Mouse (Mus musculus) kidney, adult 9 months (tissue): ENCODE results near the gene Atp2b2.
"Not testable (repeated sequence)": the region's sequence is repeated elsewhere in the genome, so short reads cannot be mapped to it uniquely, and the experiment has no call there.

Source experiments
- DNase-seq: peaks from one replicate; pipeline ENCODE4 v3.0.0; 2022

Gene Atp2b2

DNA sequence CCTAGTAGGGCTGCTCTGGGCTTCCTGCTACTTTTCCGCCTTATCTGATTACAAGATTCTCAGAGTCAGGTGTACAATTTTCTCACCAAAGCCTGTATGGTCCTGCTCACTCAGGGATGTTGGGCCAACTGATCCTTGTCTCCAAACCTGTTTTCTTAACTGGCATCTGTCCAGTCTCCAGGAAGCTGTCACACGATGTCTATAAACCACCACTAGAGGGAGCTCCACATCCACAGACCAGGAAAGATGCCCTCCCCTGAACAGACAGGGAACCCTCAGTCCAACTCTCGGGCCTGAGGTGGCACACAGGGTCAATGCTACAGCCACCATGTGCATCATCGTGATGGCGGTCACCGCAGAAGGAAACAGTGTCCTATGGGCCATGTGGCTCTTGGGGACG is 280.8 kb downstream of the Atp2b2 start:
- peak; percentile 79 for DNase-seq

DNA sequence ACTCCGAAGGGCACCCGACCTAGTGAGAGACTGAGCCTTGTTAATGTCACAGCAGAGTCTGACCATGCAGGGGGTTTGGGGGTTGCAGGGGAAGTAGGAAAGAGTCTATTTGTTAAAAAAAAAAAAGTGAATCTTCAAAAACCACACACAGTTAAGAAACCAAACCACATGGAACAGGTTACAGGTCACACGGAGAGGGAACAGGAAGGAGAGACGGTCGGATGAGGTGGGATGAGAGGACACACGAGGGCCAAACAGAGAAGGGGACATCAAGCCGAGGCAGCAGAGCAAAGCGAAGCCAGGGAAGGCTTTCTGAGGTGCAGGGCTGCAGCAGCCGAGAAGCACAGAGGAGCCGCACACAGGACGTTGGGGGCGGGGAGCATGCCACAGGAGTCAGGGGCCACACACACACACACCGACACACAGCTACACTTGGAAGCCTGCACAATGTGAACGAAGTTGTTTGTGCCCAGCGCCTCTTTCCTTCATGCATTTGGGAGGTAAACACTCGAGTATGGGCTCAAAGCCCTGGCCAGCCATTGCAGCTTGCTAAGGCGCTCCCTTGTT is 293.2 kb downstream of the Atp2b2 start:
- no peak for DNase-seq

DNA sequence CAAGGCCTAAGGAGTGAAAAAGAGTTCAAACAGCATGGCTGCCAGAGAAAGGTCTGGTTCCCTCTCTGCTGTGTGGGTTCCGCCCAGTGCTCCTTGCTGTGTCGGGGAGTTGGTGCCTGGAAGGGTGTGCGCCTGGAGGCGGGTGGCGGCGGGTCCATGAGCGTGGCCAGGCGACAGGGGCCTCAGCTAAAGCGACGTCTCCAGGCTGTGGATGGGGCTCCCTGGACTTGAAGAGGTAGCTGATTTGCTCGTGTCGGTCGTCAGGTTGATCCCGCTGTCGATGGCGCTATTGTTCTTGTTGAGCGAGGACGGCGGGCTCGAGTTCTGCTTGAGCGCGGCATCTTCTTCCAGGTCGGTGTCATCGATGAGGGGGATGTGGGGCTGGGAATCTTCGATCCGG is 294.1 kb downstream of the Atp2b2 start:
- DNase-seq, result no peak

DNA sequence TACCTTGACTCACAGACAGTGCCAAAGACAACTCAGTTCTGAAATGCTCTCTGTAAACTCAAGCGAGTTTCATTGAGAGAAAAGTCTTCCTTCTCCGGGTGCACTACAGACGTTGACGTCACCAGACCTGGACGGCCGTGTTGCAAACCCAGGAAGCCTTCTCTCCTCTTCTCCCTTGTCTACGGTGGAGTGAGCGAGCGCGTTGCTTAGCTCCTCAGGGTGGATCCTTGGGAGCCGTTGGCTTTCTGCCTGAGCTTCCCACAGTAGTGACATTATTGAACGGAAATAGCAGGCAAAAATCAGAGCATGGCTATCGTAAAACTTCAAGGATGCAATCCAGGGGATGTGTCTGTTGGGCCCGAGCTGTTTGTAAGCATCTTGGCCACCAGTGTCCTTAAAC is 295.1 kb downstream of the Atp2b2 start:
- no peak for DNase-seq

DNA sequence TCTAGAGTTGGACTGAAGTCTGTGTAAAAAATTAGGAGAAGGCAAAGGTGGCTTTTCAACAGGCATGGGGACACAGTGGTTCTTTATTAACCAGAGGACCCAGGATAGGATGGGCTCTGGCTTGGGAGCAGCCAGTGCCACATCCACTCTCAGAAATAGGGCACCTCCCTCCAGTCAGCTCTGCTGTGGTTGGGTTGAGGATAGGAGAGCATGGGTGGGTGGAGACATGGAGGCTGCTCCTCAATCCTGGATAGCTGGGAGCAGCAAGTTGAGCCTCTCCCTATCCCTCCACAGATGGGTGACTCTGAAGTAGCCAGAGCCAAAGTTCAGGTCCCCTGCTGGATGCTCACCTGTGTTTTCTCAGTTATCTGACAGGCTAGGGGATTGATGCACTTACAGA is 297.3 kb downstream of the Atp2b2 start:
- peak; percentile 52 for DNase-seq

DNA sequence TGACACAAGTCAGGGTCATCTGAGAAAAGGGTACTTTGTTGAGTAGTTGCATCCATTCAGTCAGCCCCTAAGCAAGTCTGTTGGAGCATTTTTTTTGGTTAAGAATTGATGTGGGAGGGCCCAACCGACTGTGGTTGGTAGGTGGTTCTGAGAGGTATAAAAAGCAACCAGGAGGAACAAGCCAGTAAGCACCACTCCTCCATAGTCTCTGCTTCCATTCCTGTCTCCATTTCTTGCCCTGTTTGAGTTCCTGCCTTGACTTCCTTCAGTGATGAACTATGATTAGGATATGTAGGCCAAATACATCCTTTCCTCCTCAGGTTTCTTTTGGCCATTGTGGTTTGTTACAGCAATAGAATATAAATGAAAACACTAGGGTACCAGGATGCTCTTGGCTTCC is 299.3 kb downstream of the Atp2b2 start:
- no peak for DNase-seq

DNA sequence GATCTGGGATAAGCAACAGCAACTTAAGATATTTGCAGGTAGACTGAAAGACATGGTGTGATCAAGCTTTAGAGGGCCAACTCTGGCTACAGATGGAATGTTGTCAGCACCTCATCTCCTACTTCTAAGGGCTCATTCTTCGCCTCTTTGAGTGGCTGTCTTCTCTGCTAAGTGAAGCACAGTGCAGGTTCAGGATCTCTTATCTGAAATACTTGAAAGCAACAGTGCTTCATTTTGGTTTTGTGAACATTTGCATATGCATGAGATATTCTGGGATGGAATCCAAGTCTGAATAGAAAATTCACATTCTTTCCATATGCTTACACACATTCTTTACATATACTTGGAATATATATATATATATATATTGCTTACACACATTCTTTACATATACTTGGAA is 300.1 kb downstream of the Atp2b2 start:
- DNase-seq, result no peak

DNA sequence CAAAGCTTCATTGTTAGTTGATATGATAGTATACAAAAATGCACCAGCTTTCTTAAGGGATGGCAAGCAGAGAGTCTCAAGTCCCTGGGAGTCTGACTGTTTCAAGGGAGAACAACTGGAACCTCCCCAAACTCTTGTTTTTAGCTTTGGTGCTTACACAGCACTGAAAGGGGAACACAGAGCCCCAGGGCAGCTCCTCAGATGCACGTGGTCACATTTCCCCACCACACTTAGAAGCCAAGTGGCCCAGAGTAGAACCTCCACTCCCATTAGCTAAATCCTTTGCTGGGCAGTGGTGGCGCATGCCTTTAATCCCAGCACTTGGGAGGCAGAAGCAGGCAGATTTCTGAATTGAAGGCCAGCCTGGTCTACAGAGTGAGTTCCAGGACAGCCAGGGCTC is 301.0 kb downstream of the Atp2b2 start:
- no peak for DNase-seq

DNA sequence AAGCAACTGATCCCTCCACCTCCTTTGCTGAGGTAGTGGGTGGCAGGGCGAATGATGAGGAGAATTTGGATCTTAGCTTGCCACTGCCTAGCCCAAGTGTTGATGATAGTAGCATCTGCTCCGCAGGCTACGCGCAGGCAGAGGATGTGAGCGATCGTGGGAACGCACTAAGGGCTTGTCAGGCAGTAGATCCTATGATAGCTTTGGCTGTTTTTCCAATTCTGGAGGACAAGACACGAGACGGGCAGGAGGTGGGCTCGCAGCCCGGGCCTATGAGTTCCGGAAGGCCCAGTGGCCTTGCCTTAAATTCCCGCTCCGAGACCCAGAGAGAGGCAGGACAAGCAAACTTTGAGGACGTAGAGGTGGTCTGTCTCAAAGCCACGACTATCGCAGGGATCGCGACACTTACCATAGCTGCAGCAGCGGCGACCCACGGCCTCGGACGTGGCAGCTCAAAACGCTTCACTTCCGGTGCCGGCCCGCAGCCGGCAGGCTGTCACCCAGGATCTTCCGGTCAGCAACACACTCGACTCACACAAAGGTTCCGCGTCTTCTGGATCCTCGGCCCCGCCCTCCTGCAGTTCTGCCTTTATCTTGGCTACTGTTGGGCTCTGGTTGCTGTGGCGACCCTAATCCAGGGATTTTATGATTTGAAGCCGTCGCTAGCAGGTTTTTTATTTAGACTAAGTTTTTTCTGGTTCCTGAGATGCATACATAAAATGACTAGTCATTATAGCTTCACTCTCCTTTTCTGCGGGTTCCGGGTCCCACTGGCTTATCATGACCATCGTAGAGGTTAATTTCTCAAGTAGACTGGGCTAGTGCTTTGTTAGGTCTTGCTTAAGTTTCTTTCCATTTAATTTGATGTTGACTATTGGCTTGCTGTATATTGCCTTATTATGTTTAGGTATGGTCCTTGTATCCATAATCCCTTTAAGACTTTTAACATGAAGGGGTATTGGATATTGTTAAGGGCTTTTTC is 301.9 kb downstream of the Atp2b2 start, which contains the start of gene Sec13:
TSS of gene Sec13 (minus strand) at position 508 of the 982 bp plus-strand sequence.
- DNase-seq, result peak; percentile 81

DNA sequence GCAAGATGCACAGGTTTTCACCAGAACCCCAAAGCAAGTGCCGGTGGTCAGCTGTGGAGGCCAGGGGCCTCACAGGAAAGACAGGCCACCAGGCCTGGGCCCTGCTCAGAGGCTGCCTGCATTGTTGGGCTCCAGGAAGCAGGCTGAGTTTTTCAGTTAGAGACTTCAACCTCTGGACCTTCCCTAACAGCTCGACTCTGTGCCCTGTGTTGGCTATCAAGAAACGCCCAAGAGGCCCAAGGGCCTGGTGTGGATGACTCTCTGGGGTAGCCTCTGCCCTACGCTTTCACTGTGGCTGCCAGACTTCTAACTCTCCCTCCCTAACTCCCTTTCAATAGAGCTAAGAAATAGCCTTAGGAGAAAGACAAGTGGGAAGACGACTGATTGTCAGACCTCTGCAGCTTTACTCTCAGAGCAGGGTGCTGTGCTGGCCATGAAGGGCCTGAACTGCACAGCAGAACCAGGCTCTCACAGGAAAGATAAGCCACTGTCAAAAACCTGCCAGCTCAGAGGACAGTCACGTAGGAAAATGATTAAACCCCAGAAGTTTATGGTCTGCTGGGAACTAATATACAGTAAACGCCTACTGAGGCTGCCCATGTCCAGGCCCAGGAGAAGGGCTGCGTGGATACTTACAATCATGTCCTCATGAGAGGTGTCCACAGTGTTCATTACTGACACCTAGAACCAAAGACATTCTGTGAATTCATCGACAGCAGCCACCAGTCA is 304.9 kb downstream of the Atp2b2 start:
- DNase-seq, result peak; percentile 32

DNA sequence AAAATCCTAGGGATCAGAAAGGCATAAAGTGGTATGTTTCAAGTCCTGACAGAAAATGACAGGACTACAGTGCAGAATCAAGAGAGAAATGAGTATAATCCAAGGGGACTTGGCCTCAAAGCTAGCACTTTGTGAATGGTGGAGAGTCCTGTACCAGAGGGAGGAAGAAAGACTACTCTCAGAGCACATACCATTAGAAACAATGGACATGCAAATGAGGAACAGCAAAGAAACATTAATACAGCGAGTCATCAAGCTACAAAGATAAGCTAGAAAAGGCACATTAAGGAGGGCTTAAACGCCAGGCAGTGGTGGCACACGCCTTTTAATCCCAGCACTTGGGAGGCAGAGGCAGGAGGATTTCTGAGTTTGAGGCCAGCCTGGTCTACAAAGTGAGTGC is 311.1 kb downstream of the Atp2b2 start:
- no peak for DNase-seq

DNA sequence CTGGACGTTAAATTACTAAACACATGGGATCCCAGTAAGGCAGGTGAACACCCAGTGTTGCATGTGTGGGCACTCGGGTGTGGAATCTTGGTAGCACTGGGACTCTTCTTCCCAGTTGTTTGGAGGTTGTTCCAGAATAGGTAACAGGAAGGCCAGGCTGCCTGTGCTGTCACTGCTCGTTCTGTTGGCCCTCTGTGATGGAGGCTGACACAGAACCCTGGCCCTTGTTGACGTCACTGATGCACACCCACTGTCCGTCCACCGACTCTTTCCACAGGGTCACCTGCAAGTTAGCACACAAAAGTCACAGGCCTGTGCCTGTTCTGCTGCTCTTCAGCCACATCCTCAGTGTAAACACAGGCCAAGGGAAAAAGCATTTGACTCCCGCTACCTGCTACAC is 314.2 kb downstream of the Atp2b2 start:
- DNase-seq, result no peak

DNA sequence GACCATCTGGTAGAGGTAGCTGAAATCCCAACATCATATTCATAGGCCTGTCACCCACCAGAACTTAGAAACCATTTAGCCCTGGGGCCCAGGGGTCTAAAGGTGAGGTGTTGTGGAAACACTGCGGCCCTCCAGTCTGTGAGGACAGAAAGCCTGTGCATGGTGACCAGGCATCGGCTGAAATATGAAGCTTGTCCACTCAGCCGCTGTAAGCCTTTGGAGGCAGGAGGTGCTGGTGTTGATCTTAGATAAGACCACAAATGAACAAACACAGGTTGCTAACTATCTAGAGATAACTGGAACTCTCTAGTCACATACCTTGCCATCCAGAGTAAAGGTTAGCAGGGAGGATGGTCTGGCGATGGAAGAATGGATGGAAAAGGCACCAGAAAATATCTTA is 321.4 kb downstream of the Atp2b2 start:
- DNase-seq, result no peak

DNA sequence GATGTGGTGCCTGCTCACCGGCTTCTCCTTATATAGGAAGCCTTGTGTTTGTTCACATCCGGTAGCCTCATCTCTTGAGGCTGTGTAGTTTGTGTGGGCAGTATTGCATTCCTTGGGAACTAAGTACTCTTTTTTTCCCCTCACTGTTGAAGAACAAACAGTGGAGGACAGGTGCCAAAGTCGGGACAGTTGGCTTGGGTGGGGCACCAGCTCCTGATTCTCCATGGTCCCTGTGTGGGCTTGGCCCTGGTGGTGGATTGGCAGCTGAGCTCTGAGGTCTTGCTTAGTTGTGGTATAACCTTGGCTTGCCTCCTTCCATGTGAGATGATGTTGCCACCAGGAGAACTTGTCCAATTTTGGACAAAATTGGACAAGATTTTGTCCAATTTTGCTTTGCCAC is 322.5 kb downstream of the Atp2b2 start, which contains the start of gene Ghrl:
TSS of gene Ghrl (minus strand) at position 3 of the 400 bp plus-strand sequence.
- no peak for DNase-seq

DNA sequence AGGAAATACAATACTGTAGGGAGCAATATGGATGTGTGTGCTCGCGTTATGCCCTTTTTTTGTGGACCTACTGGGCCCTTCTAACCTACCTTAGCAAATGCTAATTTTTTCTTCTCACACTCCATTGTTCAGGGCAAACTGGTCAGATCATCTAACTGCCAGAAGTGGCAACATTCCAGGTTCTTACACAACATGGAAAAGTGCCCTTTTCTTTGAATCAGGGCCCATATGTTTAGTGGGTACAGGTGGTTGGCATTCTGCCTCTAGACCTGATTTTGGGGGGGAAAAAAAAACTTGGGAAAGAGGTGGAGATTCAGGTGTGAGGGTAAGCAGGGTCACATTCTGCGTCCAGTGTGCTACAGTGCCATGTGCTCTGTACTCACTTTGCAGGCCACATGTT is 324.9 kb downstream of the Atp2b2 start:
- no peak for DNase-seq

DNA sequence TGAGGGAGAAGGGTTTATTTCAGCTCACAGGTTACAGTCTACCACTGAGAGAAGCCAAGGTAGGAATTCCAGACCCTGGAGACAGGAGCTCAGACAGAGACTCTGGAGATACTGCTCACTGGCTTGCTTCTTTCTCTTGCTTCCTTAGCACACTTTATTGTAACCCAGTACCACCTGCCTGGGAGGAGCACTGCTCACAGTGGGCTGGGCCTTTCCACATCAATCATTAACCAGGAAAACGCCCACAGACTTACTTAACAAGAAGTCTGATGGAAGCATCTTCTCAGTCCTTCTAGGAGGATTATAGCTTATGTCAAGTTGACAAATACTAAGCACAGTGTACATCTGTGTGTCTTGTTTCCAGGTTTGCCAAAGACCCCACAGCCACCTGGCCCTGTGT is 327.6 kb downstream of the Atp2b2 start:
- peak; percentile 68 for DNase-seq

DNA sequence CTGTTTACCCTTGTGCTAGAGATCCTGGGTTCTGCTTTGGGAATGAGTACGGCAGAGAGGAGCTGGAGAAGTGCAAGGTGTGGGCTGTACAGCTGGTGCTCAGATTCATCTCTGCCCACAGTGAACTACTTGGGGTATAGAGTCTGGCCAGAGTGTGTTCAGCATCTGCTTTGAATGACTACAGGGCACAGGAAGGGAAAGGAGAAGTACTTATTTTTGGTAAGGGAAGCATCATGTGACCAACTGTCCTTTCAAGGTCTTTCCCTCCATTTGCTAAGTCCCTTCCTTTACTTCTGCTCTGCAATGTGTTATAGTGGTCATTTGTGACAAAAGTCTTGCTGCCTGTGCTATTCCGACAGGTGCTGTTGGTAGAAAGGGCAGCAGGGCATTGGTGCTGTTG is 328.1 kb downstream of the Atp2b2 start:
- no peak for DNase-seq

DNA sequence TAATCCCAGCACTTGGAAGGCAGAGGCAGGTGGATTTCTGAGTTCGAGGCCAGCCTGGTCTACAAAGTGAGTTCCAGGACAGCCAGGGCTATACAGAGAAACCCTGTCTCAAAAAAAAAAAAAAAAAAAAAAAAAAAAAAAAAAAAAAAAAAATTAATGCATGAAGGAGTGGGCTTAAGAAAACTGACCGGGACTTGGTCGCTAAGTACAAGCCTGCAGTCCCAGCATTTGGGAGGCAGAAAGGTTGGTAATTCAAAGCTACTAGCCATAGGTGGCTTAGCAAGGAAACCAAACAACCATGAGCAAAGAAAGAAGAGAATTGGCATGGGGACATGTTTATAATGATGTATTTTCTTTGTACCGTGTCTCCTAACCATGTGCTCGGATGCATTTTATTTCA is 329.0 kb downstream of the Atp2b2 start:
- DNase-seq, result not testable (repeated sequence)

DNA sequence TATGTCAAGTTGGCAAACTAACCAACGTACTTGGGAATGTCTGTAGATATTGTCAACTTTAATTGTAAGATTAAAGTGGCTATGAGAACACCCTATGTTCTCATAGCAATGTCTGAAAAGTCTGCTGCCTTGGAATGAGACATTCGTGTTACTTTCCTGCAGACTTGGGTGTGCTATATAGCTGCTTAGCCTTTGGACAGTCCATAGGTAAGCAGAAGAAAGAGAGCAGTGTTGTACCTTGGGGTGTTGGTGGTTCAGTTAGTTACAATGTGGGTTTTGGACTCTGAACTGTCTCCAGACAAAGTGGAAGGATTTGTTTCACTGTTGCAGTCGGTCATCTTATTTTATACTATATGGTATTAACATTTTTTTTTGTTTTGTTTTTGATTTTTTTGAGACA is 329.7 kb downstream of the Atp2b2 start:
- DNase-seq, result no peak

DNA sequence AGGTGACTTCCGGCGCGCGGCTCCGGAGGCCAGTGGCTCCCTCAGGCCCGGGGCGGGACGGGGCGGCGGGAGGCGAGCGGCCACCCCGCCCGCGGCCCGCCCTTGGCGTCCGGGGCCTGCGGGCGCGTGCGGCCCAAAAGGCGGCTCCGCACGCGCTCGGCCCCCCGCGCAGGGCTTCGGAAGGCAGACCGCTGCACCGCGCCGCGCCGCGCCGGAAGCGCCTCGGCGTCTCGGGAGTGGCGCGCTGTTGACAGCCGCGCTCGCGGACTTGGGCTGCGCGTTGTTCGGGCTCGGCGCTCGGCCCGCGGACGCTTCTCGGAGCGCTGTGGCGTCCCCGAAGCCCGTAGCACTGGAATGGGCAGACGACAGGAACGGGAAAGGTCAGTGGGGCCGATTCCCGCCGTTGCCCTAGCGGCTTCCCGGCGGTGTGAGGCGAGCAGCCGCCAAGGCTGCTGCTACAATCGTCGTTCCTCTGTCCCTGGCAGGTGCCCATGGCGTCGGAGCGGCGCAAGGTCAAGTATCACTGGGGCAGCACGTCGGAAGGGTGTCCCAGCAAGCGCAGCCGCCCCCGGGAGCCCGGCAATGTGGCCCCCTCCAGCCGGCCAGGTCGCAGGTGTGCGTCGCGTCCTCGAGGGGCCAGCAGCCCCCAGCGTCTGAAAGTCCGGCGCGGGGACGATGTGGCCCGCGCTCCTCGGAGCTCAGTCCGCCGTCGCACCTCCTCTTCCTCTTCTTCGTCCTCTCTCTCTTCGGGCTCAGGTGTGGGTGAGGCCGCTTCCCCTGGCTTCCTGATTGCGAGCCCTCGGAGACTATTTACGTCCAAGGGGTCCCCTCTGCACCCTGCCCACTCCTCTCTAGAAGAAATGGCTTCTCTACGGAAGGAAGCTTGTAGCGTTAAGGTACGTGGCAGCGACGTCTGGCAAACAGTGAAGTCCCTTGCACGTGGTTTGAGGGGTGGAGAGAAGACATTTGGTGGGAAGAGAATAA is 344.9 kb downstream of the Atp2b2 start:
- peak; percentile 50 for DNase-seq

DNA sequence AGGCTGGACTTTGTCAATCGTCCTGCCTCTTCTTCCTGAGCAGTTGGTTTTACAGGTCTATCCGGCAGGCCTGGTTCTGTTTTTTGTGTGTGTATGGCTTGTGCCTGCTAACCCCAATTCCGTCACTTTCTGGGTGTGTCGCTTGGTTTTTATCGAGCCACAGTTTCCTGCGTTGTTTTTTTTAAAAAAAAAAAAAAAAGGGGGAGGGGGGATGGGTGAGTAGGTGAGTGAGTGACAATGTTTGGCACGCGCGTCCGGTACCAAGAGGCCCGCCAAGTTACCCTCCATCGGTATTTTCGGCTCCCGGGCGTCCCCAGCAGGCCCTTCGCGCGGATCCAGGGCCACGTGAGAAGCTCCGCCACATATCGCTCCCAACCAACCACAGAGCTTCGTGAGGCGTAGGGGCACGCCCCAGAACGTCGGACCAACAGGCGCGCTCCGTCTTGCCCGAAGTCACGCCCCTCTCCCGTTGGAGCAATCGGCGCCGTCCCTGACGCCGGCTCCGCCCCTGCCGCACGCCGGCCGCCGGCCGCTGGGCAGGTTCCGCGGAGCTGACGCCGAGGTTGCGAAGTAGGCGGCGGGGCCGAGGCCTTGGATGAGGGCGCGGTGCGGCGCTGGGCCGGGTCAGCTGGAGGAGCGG is 345.7 kb downstream of the Atp2b2 start, which contains the start of gene Tatdn2:
TSS of gene Tatdn2 (plus strand) at position 469 of the 640 bp plus-strand sequence.
- peak; percentile 99 for DNase-seq
